Mouse (Mus musculus) cerebellum, adult 2 months (tissue): ENCODE data around the gene Pdzd2.

Experiments used
- CTCF ChIP-seq: fragments of 200-500 bp; IDR thresholded peaks from 2 replicates; pipeline ENCODE4 v1.5.1; 2011; ENCODE audit warnings: low read depth, mild to moderate bottlenecking, control low read depth, low read length, moderate library complexity, borderline replicate concordance; ENCODE audit not compliant: insufficient read depth
- POLR2A ChIP-seq: fragments of 200-500 bp; IDR thresholded peaks from 2 replicates; pipeline ENCODE4 v1.6.1; 2011; ENCODE audit warnings: low read length, control low read depth, borderline replicate concordance; ENCODE audit not compliant: insufficient read depth

DNA sequence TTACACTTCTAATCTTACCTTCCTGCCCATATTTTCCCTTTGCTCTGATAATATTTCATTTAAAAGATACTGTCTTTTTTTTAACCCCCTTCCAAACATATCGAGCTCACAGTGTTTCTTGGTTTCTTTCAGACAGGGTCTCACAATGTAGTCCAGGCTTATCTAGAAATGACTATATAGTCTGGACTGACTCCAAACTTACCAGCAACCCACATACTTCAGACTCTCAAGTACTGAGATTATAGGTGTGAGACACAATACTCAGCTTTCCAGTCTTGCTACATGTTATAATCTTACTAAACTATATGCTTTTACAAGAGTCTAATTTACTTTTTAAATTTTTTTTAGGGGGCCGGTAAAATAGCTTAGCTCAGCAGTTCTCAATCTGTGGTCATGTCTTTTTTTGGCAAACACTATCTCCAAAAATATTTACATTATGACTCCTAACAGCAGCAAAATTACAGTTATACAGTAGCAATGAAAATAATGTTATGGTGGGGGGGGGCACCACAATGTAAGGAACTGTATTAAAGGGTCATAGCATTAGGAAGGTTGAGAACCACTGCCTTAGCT is 61.1 kb downstream of the Pdzd2 start:
- TF ChIP-seq POLR2A (no peak), CTCF (no peak)
